Mouse (Mus musculus): Measurements from ENCODE around the gene 1600002K03Rik. TPM values are rescaled to one million over a fixed set of nuclear protein-coding genes. Genes with fewer than 3 reads are reported as not detected.

Gene 1600002K03Rik
- polyA plus RNA-seq, 1 experiment from 2014 or later = 11.2 TPM

- Histone ChIP-seq H3K36me3 (peaks cover 38% of the 10 kb centered on the region), H3K4me3 (replicated peaks) (peak overlapping the region; percentile 86), H3K27me3 (no peaks in the 10 kb centered on the region), H3K9me3 (replicated peaks) (no peaks in the 10 kb centered on the region), H3K4me1 (peaks cover 81% of the 10 kb centered on the region), H3K9ac (no peak overlapping the region), H3K27ac (no peak overlapping the region), H3K4me2 (peak overlapping the region; percentile 83; the same call in 1 of the 2 replicates)
- 92% methylated on average over 7 of the region's 7 CpGs for WGBS
- ATAC-seq (replicated peaks; ENCODE audit: low FRiP score) = no peak
Measured at GRCm38 (mm10) chr10:80143664-80144063, 29.1 kb upstream of the 1600002K03Rik start.

GRCm38 (mm10) chr10:80144159-80144558 lies 28.6 kb upstream of the 1600002K03Rik start:
- H3K4me2 ChIP-seq = no peak overlapping the region
- H3K9ac ChIP-seq = no peak overlapping the region
- no peaks in the 10 kb centered on the region for H3K27me3 ChIP-seq
- peaks cover 38% of the 10 kb centered on the region for H3K36me3 ChIP-seq
- WGBS = 96% methylated on average over 12 of the region's 12 CpGs
- no peaks in the 10 kb centered on the region for H3K9me3 ChIP-seq (replicated peaks)
- no peak overlapping the region for H3K4me3 ChIP-seq (replicated peaks)
- ATAC-seq (replicated peaks; ENCODE audit: low FRiP score) = no peak
- H3K27ac ChIP-seq = no peak overlapping the region
- H3K4me1 ChIP-seq = peaks cover 76% of the 10 kb centered on the region

DNA sequence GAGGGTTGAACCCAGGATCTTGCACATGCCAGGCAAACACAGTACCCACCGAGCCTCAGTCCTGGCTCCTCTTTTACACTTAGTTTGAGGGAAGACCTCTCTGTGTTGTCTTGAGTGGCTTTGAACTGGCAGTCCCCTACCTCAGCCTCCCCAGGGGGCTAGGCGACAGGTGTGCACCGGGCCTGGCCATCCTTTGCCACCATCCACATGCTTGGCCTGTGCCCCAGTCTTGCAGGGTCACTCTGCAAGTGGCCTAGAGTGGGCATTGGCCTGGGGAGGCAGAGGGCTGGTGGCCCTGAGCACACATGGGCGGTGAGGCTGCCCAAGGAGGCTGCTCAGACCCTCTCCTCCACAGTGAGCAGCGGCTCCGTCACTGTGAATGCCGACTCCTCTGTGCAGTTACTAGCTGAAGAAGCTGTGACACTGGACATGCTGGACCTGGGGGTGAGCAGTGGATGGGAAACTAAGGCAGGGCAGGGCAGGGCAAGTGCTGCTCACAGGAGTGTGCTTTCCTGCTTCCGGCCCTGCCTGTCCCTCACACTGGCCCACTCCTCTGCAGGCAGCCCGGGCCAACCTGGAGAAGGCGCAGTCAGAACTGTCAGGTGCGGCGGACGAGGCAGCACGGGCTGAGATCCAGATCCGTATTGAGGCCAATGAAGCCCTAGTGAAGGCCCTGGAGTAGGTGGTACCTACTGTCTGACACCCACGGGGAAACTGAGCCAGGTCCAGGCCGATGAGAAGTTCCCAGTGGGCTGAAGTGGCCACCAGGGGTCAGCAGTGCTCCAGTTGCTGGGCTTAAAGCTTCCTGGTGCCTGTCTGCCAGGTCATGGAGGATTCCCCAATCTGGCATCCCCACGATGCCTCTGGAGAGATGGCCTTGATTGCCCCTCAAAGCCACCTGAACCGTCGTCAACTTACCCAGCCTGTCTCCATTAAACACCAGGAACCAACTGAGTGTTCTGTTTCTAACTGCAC lies 27.6 kb upstream of the 1600002K03Rik start:
- 76% methylated on average over 20 of the region's 20 CpGs for WGBS
- no peak for ATAC-seq (replicated peaks; ENCODE audit: low FRiP score)
- H3K9ac ChIP-seq = peak overlapping the region; percentile 33; the same call in 1 of the 2 replicates
- H3K27me3 ChIP-seq = no peaks in the 10 kb centered on the region
- H3K4me1 ChIP-seq = peaks cover 69% of the 10 kb centered on the region
- H3K36me3 ChIP-seq = peaks cover 38% of the 10 kb centered on the region
- peak overlapping the region; percentile 64 for H3K27ac ChIP-seq
- H3K4me3 ChIP-seq (replicated peaks) = 0 out of 2 replicates have a peak overlapping the region, but pooled peaks have one; percentile 4
- 0 out of 2 replicates have a peak overlapping the region, but pooled peaks have one; percentile 12 for H3K4me2 ChIP-seq
- no peaks in the 10 kb centered on the region for H3K9me3 ChIP-seq (replicated peaks)

- peak overlapping the region; percentile 33; the same call in 1 of the 2 replicates for H3K9ac ChIP-seq
Measured at GRCm38 (mm10) chr10:80145896-80146295, 26.8 kb upstream of the 1600002K03Rik start.

GRCm38 (mm10) chr10:80146568-80147011 lies 26.2 kb upstream of the 1600002K03Rik start:
- no peak for ATAC-seq (replicated peaks; ENCODE audit: low FRiP score)
- Histone ChIP-seq H3K9ac (0 out of 2 replicates have a peak overlapping the region, but pooled peaks have one; percentile 33), H3K4me3 (replicated peaks) (no peak overlapping the region; the same call in 1 of the 2 replicates), H3K4me1 (peaks cover 59% of the 10 kb centered on the region), H3K27ac (peak overlapping the region; percentile 100), H3K36me3 (peaks cover 44% of the 10 kb centered on the region), H3K27me3 (no peaks in the 10 kb centered on the region), H3K9me3 (replicated peaks) (no peaks in the 10 kb centered on the region), H3K4me2 (no peak overlapping the region)
- WGBS = 69% methylated on average over 4 of the region's 4 CpGs

More at GRCm38 (mm10) chr10:80145896-80146295, 26.8 kb upstream of the 1600002K03Rik start:
- Histone ChIP-seq H3K36me3 (peaks cover 38% of the 10 kb centered on the region), H3K27me3 (no peaks in the 10 kb centered on the region), H3K9me3 (replicated peaks) (no peaks in the 10 kb centered on the region), H3K4me2 (0 out of 2 replicates have a peak overlapping the region, but pooled peaks have one; percentile 12), H3K27ac (peak overlapping the region; percentile 100), H3K4me3 (replicated peaks) (0 out of 2 replicates have a peak overlapping the region, but pooled peaks have one; percentile 4), H3K4me1 (peaks cover 64% of the 10 kb centered on the region)
- ATAC-seq (replicated peaks; ENCODE audit: low FRiP score) = no peak
- WGBS = 85% methylated on average over 6 of the region's 6 CpGs

DNA sequence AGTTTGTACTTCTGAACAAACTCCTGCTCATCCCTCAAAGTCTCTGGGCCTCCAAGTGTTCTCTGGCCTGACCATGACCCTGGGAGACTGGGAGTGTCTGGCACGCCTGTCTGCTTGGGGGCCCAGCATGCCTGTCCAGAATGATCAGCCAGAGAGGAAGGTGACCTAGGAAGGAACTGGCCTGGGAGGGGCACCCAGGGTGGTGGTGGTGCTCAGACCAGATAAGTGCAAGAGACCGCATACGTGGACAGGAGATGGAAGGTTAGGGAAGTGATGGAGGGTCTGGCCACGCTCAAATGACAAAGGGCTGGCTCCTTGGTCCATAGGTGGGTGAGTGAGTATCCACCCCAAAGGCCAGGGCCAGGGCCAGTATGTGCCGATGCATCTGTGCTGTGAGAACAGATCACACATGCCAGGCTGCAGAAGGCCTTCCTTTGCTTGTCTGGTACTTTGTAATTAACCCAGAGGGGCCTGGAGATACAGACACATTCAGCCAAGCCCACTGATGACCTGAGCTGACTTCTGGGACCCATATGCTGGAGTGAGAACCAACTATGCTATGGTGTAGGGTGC lies 25.5 kb upstream of the 1600002K03Rik start:
- H3K36me3 ChIP-seq = peaks cover 50% of the 10 kb centered on the region
- H3K27ac ChIP-seq = peak overlapping the region; percentile 100
- H3K27me3 ChIP-seq = no peaks in the 10 kb centered on the region

DNA sequence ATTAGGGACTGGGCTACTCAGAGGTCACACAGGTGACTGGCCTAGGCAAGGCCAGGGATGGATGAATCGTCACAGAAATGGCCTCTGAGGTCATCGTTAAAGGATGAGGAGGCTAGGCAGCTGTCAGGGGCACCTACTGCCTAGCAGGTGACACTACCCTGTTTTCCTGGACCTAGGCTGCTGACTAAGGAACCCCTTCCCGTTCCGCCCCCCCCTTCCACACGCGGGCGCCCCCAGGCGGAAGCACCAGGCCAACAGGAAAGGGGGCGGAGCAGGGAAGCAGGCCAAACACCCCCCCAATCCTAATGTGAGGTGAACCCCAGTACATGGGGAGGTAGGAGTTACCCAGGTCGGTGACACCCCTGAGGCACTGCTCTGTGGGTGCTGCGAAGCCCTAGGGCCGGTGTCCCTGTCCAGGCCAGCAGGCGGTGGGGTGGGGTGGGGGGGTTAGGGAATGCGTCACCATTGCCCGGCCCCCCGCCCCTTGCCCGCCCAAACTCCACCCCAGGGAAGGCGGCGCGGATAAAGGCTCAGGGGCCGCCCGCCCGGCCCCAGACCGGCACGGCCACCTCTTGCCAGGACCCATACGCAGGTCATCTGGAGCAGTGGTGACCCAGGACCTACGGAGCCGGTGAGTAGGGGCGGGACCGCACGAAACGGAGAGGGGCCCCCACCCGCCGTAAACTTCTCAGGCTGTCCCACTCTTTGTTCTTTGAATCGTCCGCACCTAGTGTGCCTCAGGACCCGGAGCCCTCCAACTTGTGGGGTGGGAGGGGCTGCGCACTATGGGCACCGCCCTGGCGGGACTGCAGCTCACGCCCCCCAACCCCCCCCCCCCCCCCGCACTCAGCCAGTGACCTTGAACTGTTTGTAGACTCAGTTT lies 24.8 kb upstream of the 1600002K03Rik start, which contains the start of gene Midn:
Midn (plus strand) TSS at position 554 of the 883 bp plus-strand sequence.
- ATAC-seq (replicated peaks; ENCODE audit: low FRiP score) = peak; percentile 47
- Histone ChIP-seq H3K9ac (peak within 1 kb of the TSS; percentile 82), H3K27ac (peak within 1 kb of the TSS; percentile 100), H3K4me2 (peak within 1 kb of the TSS; percentile 77), H3K9me3 (replicated peaks) (no peaks in the 10 kb centered on the region), H3K36me3 (peaks cover 57% of the 10 kb centered on the region), H3K4me3 (replicated peaks) (peak within 1 kb of the TSS; percentile 89), H3K27me3 (no peaks in the 10 kb centered on the region), H3K4me1 (peaks cover 64% of the 10 kb centered on the region)
- WGBS = 1% methylated on average over 39 of the region's 42 CpGs

More for the DNA sequence above, 25.5 kb upstream of the 1600002K03Rik start:
- Histone ChIP-seq H3K9ac (0 out of 2 replicates have a peak overlapping the region, but pooled peaks have one; percentile 82), H3K9me3 (replicated peaks) (no peaks in the 10 kb centered on the region), H3K4me3 (replicated peaks) (peak overlapping the region; percentile 89), H3K4me2 (peak overlapping the region; percentile 77), H3K4me1 (peaks cover 62% of the 10 kb centered on the region)
- 58% methylated on average over 5 of the region's 5 CpGs for whole genome bisulfite sequencing
- no peak for ATAC-seq (replicated peaks; ENCODE audit: low FRiP score)

GRCm38 (mm10) chr10:80148610-80149290 lies 24.0 kb upstream of the 1600002K03Rik start:
- ATAC-seq (replicated peaks; ENCODE audit: low FRiP score) = peak; percentile 54
- Histone ChIP-seq H3K4me1 (peaks cover 64% of the 10 kb centered on the region), H3K4me2 (peak overlapping the region; percentile 77), H3K27ac (peak overlapping the region; percentile 100), H3K9ac (peak overlapping the region; percentile 82), H3K27me3 (no peaks in the 10 kb centered on the region), H3K36me3 (peaks cover 60% of the 10 kb centered on the region), H3K9me3 (replicated peaks) (no peaks in the 10 kb centered on the region), H3K4me3 (replicated peaks) (peak overlapping the region; percentile 89)
- under 1% methylated on average over 57 of the region's 57 CpGs for WGBS

- Histone ChIP-seq H3K4me3 (replicated peaks) (peak overlapping the region; percentile 89), H3K4me1 (peaks cover 65% of the 10 kb centered on the region), H3K27ac (peak overlapping the region; percentile 100), H3K27me3 (no peaks in the 10 kb centered on the region), H3K4me2 (peak overlapping the region; percentile 77), H3K36me3 (peaks cover 60% of the 10 kb centered on the region), H3K9ac (peak overlapping the region; percentile 97), H3K9me3 (replicated peaks) (no peaks in the 10 kb centered on the region)
- ATAC-seq (replicated peaks; ENCODE audit: low FRiP score) = peak; percentile 81
- WGBS = under 1% methylated on average over 87 of the region's 88 CpGs
Measured at GRCm38 (mm10) chr10:80149291-80150225, 23.2 kb upstream of the 1600002K03Rik start.
